Mouse (Mus musculus) thymus, adult 2 months (tissue): ENCODE results near the gene Efcab6.

ENCODE experiments used
- CTCF ChIP-seq: fragments of 200-500 bp; IDR thresholded peaks from 2 replicates; pipeline ENCODE4 v1.5.1; 2012; ENCODE audit warnings: mild to moderate bottlenecking, control low read depth, low read length, moderate library complexity, borderline replicate concordance; ENCODE audit not compliant: control insufficient read depth, poor library complexity, insufficient read depth; ENCODE audit errors: extremely low read depth
- POLR2A ChIP-seq: fragments of 200-500 bp; IDR thresholded peaks from 2 replicates; pipeline ENCODE4 v1.6.1; 2012; ENCODE audit warnings: mild to moderate bottlenecking, low read length, control low read depth, moderate library complexity; ENCODE audit not compliant: control insufficient read depth, poor library complexity, insufficient read depth; ENCODE audit errors: extremely low read depth

DNA sequence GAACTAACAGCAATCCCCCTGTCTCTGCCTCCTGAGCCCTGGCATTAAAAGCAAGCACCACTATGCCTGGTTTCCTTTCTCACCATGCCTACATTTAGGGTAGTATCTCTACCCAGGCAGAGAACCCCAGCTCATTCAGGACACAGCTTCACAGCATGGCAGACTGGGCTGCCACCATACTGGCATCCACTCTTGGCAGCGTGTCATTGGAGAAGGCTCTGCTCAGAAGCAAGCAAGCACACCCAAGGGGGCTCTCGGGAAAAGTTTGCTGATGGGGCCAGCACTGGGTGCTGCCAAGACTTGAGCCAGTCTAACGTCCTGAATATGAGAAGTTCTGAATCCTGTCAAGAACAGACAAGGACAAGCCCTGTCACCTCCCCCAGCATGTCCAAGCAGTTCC lies 66.1 kb downstream of the Efcab6 start:
- TF ChIP-seq POLR2A (no peak), CTCF (no peak)
